Mouse (Mus musculus): ENCODE results near the gene Pank2. TPM values are rescaled to one million over a fixed set of nuclear protein-coding genes. Genes with fewer than 3 reads are reported as not detected.

Pank2 gene
- polyA plus RNA-seq (2015; fragmentation: Illumina TruSeq; extraction: RNeasy Lipid Tissue Mini Kit (QIAGEN cat#74804); ENCODE audit: insufficient read depth, low replicate concordance) = 55.3 TPM

GRCm38 (mm10) chr2:131262213-131262672, at the start of gene Pank2:
Gene Pank2, plus strand, starts transcription at chr2:131262495.

GRCm38 (mm10) chr2:131233307-131234126, 28.8 kb upstream of the Pank2 start, which contains the start of gene Mavs:
Gene Mavs, plus strand, starts transcription at chr2:131234063.

Other genes starting within 250 kb of the Pank2 start
- gene Gfra4, start 219.4 kb upstream of the Pank2 start, polyA plus RNA-seq (2015; fragmentation: Illumina TruSeq; extraction: RNeasy Lipid Tissue Mini Kit (QIAGEN cat#74804); ENCODE audit: insufficient read depth, low replicate concordance) = 0.84 TPM
- 13.7 TPM for gene Adam33, start 198.7 kb upstream of the Pank2 start, polyA plus RNA-seq (2015; fragmentation: Illumina TruSeq; extraction: RNeasy Lipid Tissue Mini Kit (QIAGEN cat#74804); ENCODE audit: insufficient read depth, low replicate concordance)
- gene Siglec1, start 175.7 kb upstream of the Pank2 start, polyA plus RNA-seq (2015; fragmentation: Illumina TruSeq; extraction: RNeasy Lipid Tissue Mini Kit (QIAGEN cat#74804); ENCODE audit: insufficient read depth, low replicate concordance) = 14.5 TPM
- gene Hspa12b, start 135.2 kb upstream of the Pank2 start, polyA plus RNA-seq (2015; fragmentation: Illumina TruSeq; extraction: RNeasy Lipid Tissue Mini Kit (QIAGEN cat#74804); ENCODE audit: insufficient read depth, low replicate concordance) = 1.2 TPM
- gene Gm11037, start 129.0 kb upstream of the Pank2 start, polyA plus RNA-seq (2015; fragmentation: Illumina TruSeq; extraction: RNeasy Lipid Tissue Mini Kit (QIAGEN cat#74804); ENCODE audit: insufficient read depth, low replicate concordance) = not detected
- gene 1700037H04Rik, start 102.4 kb upstream of the Pank2 start, polyA plus RNA-seq (2015; fragmentation: Illumina TruSeq; extraction: RNeasy Lipid Tissue Mini Kit (QIAGEN cat#74804); ENCODE audit: insufficient read depth, low replicate concordance) = 6.9 TPM
- gene Cenpb, start 82.4 kb upstream of the Pank2 start, polyA plus RNA-seq (2015; fragmentation: Illumina TruSeq; extraction: RNeasy Lipid Tissue Mini Kit (QIAGEN cat#74804); ENCODE audit: insufficient read depth, low replicate concordance) = 18.1 TPM
- 60.5 TPM for gene Cdc25b, start 75.5 kb upstream of the Pank2 start, polyA plus RNA-seq (2015; fragmentation: Illumina TruSeq; extraction: RNeasy Lipid Tissue Mini Kit (QIAGEN cat#74804); ENCODE audit: insufficient read depth, low replicate concordance)
- gene Spef1, start 75.2 kb upstream of the Pank2 start, polyA plus RNA-seq (2015; fragmentation: Illumina TruSeq; extraction: RNeasy Lipid Tissue Mini Kit (QIAGEN cat#74804); ENCODE audit: insufficient read depth, low replicate concordance) = 2.8 TPM
- 7.4 TPM for gene Ap5s1, start 55.4 kb upstream of the Pank2 start, polyA plus RNA-seq (2015; fragmentation: Illumina TruSeq; extraction: RNeasy Lipid Tissue Mini Kit (QIAGEN cat#74804); ENCODE audit: insufficient read depth, low replicate concordance)
- gene Mavs, start 28.4 kb upstream of the Pank2 start, polyA plus RNA-seq (2015; fragmentation: Illumina TruSeq; extraction: RNeasy Lipid Tissue Mini Kit (QIAGEN cat#74804); ENCODE audit: insufficient read depth, low replicate concordance) = 32.0 TPM
- 4.0 TPM for gene Rnf24, start 90.4 kb downstream of the Pank2 start, polyA plus RNA-seq (2015; fragmentation: Illumina TruSeq; extraction: RNeasy Lipid Tissue Mini Kit (QIAGEN cat#74804); ENCODE audit: insufficient read depth, low replicate concordance)
- 13.5 TPM for gene Smox, start 229.0 kb downstream of the Pank2 start, polyA plus RNA-seq (2015; fragmentation: Illumina TruSeq; extraction: RNeasy Lipid Tissue Mini Kit (QIAGEN cat#74804); ENCODE audit: insufficient read depth, low replicate concordance)

Measured in spleen, adult 10 weeks (tissue).